Mouse (Mus musculus) embryo, embryonic 11.5 days (tissue): ENCODE results near the gene Medag.
A peak's percentile ranks its signal among the peaks of the same experiment; 100 is the strongest.

Experiments
- DNase-seq: peaks from one replicate; pipeline ENCODE4 v3.0.0-alpha.2; 2012; ENCODE audit warnings: low read depth, low spot score

Medag gene

GRCm38 (mm10) chr5:149411509-149412193 lies at the start of gene Medag:
TSS of gene Medag (plus strand) at chr5:149411749.
- no peak for DNase-seq

DNA sequence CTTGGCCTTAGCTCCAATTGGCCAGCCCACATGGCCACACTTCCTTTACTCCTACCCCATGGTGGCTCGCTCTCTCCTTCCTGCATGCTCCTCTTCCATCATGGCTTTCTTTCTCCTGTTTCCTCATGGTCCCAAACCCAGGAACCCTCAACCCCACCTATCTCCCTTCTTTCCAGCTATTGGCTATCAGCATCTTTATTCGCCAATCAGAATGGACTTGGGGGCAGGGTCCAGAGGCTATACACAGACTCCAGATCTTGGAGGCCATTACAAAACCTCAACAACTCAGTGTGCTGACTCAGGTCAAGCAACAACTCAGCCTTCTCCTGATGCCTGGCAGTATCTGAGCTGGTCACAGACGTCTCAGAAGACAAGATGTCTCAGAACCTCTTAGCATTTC lies 48.9 kb upstream of the Medag start:
- DNase-seq = no peak

DNA sequence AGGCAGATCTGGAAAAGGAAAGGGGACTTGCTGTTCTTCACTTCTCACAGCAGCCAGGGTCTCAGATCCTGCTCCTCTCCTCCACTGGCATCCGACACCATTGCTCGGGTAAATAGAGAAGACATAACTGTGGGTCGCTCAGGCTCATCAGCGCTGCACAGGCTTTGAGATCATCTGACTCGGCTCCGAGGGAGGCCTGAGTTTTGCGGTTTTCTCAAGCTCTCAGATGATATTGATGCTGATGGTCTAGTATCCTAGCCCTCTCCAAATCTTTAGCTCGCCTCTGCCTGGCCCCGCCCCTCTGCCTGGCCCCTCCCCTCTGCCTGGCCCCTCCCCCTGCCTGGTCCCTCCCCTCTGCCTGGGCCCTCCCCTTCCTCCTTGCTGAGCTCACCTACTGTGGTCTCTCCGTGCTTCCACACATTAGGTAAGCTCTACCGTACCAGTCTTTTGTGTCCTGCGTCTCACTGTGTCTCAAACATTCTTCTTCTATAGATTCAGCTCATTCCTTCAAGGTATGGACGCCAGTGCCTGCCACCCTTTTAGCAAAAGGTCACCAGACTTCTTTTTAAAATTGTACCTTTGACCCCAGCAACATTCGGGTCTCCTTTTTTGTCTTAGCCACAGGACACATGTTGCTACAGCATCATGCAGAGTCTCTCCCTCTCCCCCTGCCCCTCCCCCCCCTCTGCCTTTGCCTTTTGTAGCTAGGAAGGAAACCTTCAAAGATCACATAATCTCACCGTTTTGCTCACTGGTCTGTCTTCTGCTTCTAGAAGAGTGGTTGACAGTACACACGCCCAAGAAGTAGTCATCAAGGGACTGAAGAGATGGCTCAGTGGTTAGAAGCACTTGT lies 47.4 kb upstream of the Medag start:
- no peak for DNase-seq

DNA sequence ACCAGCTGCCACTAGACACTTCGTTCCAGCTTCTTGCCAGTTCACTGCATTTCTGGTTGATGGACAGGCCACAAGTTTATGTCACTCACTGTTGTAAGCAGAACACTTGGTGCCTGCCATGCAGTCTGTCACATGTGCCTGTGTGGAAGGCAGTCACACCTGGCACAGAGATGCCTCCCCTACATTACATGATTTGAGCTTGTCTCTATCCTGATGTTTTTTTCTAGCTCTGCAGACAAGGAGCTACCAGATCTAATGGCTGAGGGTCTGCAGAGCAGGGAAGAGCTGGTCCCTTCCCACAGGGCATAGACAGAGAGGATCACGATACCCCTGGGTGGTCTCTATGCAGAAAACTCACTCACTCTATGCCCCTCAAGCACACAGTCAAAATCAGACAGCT lies 44.5 kb upstream of the Medag start:
- DNase-seq = no peak

- DNase-seq = no peak
Observed at GRCm38 (mm10) chr5:149367544-149368466, 43.7 kb upstream of the Medag start.

DNA sequence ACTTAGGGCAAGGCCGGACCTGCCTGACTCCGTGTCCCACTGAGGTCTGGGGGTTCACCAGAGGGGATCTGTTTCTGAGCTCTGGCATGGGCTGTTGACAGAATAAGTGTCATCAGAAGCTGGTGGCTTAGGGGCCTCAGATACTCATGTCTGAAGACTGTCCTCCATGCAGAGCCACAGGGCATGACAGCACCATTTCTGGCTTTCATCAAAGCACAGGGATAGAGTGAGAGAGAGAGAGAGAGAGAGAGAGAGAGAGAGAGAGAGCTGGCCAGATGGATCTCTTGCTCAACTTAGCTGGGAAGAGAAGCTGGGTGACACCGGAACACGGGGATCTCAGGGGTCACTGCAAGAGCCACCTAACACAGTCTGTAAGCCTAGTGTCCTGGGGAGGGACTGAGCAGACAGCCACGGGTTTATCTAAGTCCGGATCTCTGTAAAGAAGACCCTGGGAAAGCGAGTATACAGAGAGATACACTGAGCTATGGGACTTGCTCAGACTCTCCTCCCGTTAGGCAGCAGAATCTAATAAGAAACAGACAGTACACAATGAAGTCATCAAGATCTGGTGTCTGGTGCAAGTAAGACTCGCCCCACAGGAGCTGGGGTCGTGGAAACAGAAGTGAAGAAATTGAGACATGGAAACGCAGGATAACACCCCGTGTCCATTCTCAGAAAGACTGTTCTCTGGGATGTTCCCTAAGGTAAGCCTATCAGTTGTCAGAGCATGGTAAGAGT lies 42.8 kb upstream of the Medag start:
- DNase-seq = no peak

GRCm38 (mm10) chr5:149369373-149370035 lies 42.0 kb upstream of the Medag start:
- no peak for DNase-seq

DNA sequence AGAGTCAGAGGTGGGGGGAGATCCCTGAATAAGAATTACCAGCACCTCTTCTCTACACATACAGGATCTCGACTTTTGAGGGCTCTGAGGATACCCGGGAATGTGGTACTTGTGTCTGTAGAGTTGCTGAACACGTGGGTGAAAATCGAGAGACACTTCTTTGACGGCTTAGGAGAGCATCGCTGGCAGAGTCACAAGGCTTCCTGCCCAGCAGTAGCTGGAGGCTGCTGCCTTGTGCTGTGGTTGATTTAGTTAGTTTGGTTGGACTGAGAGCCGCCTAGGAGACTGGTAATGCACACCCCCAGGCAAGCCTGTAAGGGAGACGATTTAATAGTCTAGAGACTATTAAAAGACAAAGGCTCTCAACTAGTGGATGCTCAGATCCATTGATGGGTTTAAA lies 39.5 kb upstream of the Medag start:
- no peak for DNase-seq

GRCm38 (mm10) chr5:149373224-149373623 lies 38.3 kb upstream of the Medag start:
- no peak for DNase-seq

DNA sequence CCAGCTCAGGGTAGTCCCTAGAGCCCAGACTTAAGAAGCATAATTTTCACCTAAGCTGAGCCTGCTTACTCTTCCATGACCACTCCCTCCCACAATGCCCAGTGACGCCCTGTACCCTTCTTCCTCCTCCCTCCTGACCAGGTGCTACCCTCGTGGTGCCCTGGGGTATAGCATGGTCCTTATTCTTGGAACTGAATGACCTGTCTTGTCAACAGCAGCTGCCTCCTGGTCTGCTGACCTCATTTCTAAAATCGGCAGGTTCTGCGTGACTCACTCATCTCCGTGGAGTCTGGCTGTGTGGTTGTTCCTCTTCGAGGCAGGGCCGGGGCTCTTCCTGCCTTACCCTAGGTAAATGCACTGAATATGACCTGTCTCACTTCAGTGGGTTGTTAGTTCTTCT lies 37.5 kb upstream of the Medag start:
- DNase-seq = no peak

DNA sequence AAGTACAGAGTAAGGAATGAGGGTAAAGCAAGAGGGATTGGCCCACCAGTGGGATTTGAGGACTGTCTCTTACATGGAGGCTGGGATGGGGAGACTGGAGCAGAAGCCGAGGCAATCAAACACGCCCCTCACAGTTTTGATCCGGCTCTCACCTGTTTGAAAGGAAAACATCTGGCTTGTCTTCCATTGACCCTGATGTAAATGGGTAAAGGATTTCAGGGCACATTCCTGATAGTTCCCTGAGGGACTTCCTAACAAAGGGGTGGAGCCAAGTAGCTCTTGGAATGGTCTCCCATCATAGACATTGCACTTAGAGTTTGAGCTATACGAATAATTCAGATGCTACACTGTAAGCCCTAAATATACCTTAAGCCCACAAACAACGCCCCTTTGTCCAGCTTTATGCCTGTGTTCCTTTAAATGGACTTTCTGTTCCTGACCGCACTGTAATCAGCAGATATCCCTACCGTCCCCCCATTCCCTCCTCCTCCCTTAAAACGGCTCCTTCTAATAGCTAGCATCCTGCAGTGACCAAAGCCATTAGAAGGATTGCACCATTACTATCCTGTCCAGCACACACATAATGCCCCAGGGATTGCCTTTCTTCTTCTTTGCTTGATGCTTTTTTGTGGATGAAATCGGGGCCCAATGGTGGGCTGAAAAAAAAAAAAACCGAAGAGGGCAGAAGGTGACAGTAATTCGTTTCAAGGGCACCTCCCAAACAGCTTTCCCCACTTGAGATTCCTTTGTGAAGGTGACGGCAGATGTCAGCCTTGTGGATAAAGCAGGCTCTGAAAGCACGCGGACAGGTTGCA lies 36.3 kb upstream of the Medag start:
- no peak for DNase-seq

DNA sequence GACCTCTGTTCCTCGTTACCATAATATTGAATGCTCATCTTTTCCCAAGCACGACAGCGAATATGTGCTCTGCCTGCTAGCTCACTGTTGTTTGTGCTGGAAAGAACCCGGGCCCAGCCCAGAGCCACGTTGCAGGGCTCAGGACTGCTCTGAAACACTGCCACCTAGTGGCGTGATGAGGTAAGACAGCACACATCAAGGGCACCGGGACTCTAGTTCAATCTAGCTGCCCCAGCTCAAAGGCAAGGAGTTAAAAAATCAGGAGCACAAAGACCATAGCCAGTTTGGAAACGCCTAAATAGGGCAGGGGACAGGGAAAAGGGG lies 35.7 kb upstream of the Medag start:
- DNase-seq = peak; percentile 88

DNA sequence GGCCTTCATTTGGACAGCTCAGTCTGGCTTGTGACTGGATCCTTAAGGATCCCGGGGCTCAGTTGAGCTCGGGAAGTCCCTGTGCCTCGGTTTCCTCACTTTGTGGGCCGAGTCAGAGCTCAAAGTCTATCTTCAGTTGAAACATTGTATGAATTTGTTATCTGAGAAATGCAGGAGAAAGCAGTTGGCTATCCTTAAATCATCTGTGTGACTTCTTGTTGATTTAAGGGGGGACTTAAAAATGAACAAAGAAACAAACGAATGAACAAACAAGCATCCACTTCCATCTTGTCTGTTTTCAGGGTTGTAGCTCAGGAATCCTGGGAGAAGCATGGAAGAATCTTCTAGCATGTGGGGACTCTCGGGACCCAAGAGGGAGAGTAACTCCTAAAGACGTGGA lies 35.2 kb upstream of the Medag start:
- no peak for DNase-seq

DNA sequence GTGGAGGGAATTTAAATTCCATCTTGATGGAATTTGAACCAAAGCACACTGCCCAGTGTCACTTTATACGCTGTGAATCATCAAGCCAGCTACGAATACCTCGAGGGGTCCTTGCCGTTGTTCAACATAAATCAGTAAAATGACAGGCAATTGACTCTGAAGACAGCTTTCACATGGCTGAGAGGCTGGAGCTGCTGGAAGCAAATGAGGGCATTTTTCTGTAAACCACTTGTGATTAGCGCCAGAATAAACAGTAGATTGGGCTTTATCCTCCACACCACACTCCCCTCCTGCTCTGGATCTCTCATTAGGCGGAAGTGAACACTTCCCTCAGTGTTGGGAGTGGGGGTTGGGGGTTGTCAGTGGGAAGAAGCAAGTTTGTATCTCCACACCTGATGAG lies 34.3 kb upstream of the Medag start:
- DNase-seq = no peak

DNA sequence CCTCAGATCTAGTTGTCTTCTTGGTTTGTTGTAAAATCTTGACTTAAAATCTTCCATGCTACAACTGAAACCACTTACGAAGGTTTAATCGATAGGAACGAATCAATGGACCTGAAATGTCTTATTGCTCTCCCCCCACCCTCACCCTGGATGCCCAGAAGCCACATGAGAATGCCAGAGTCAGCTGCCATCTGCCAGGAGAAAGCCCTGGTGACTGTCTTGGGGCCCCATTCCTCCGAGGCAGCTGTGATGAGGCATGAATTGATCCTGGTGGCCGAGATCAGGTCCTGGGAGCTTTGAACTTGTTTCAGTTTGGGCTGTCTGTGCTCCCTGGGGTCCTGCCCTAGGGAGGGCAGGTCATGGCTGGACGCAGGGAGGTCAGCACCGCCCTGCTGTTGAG lies 33.0 kb upstream of the Medag start:
- DNase-seq = no peak

GRCm38 (mm10) chr5:149379131-149379784 lies 32.3 kb upstream of the Medag start:
- no peak for DNase-seq

DNA sequence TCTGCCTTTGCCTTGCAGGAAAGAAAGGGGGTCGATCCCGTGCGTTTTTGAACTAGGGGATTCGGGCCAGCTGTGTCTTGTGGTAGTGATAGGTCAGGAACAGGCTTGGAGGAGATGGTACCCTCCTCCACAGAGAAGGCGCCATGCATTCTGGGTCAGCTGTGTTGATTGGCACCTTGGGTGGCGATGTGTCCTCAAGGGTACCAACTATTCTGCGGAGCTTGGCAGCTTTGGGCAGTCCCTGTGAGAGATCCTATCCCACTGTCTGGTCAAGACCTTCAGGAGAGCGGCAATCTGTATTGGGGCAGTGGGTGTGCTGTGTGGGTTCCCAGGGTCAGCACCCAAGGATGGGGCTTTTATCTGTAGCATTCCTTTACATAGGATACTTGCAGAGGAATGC lies 31.7 kb upstream of the Medag start:
- DNase-seq = no peak

DNA sequence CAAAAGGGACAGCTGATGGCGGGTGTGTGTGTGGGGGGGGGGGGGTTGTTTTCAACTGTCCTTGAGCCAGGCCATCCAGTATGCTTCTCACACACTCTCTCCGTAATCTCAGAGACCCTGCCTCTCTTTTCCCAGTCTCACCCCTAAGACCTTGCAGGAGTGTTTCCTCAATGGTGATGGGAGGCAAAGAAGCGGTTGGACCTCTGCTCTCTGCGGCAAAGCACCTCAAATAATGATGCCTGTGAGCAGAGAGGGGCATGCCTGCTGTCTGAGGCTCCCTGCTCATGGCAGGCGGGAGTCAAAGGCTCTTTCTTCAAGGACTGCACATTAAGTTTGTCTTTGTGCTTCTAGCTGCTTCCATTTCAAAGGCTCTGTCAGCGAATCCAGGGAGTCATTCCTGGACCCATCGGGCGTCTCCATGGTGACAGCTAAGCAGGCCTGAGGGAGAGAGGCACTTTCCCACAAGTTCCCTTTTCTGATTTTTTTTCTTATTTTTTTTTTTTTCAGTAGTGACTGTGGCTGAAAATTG lies 31.1 kb upstream of the Medag start:
- DNase-seq = no peak

GRCm38 (mm10) chr5:149381948-149382347 lies 29.6 kb upstream of the Medag start:
- DNase-seq = no peak
